Mouse (Mus musculus) stomach, embryonic 15.5 days (tissue): ENCODE measurements around the gene Mum1l1. TPM values are rescaled to one million over a fixed set of nuclear protein-coding genes. Genes with fewer than 3 reads are reported as not detected.
"Not testable (repeated sequence)": the region's sequence is repeated elsewhere in the genome, so short reads cannot be mapped to it uniquely, and the experiment has no call there.

ENCODE experiments used
- ATAC-seq: fragments of 200-750 bp; cut with Nextera tagmentation; 2 replicates; pipeline ENCODE4 v1.8.0; 2017; ENCODE audit warnings: low read depth, moderate number of reproducible peaks, moderate TSS enrichment; ENCODE audit not compliant: insufficient read depth, low FRiP score
- H3K27ac ChIP-seq: fragments of 300-500 bp; sonication (generic); 2 replicates; pipeline ENCODE4 v1.5.1; 2015; ENCODE audit warnings: mild to moderate bottlenecking, inconsistent platforms
- H3K27me3 ChIP-seq: fragments of 300-500 bp; sonication (generic); replicated peaks from 2 replicates; pipeline ENCODE4 v1.6.1; 2015; ENCODE audit warnings: inconsistent platforms
- H3K36me3 ChIP-seq: fragments of 300-500 bp; sonication (generic); 2 replicates; pipeline ENCODE4 v1.6.1; 2015; ENCODE audit warnings: inconsistent platforms
- H3K4me1 ChIP-seq: fragments of 300-500 bp; sonication (generic); 2 replicates; pipeline ENCODE4 v1.6.1; 2015; ENCODE audit warnings: inconsistent platforms
- H3K4me2 ChIP-seq: fragments of 300-500 bp; sonication (generic); 2 replicates; pipeline ENCODE4 v1.6.1; 2015; ENCODE audit warnings: mild to moderate bottlenecking, inconsistent platforms
- H3K4me3 ChIP-seq: fragments of 300-500 bp; sonication (generic); replicated peaks from 2 replicates; pipeline ENCODE4 v1.5.1; 2015; ENCODE audit warnings: inconsistent platforms
- H3K9ac ChIP-seq: fragments of 300-500 bp; sonication (generic); 2 replicates; pipeline ENCODE4 v1.6.1; 2015; ENCODE audit warnings: inconsistent platforms
- H3K9me3 ChIP-seq: fragments of 300-500 bp; sonication (generic); 2 replicates; pipeline ENCODE4 v1.6.1; 2016; ENCODE audit warnings: inconsistent platforms
- WGBS: fragments of 180-500 bp; shearing (Covaris S2); methylation state at CpG from one replicate; pipeline ENCODE4 v1.1.7; 2015; 5-methylcytosine and 5-hydroxymethylcytosine counted together
- polyA plus RNA-seq: library from polyadenylated mRNA; unstranded; fragments of >200 nt; fragmentation: Nextera tagmentation; extraction: Ambion mirVana; gene quantifications from 2 replicates; pipeline ENCODE4 v1.2.1, GENCODE M21; 2015

Gene Mum1l1
- polyA plus RNA-seq: 14.2 and 14.8 TPM in 2 replicates

GRCm38 (mm10) chrX:139209829-139210225 is at the start of gene Mum1l1:
Gene Mum1l1 (plus strand): TSS chrX:139210042.
- Histone ChIP-seq H3K9ac (0 out of 2 replicates have a peak within 1 kb of the TSS, but pooled peaks have one; percentile 12), H3K4me1 (no peaks in the 10 kb centered on the region), H3K27ac (no peak within 1 kb of the TSS), H3K9me3 (no peaks in the 10 kb centered on the region), H3K4me2 (peak within 1 kb of the TSS; percentile 56), H3K36me3 (no peaks in the 10 kb centered on the region), H3K27me3 (no peaks in the 10 kb centered on the region), H3K4me3 (peak within 1 kb of the TSS; percentile 51)
- ATAC-seq: peak; percentile 93
- 18% methylated on average over 30 of the region's 31 CpGs for WGBS

GRCm38 (mm10) chrX:139178928-139179327 is 30.9 kb upstream of the Mum1l1 start, which contains the start of gene 4933428M09Rik:
Gene 4933428M09Rik (plus strand): TSS chrX:139179228.
- no peak for ATAC-seq
- WGBS: 87% methylated on average over 8 of the region's 8 CpGs
- Histone ChIP-seq H3K36me3 (no peaks in the 10 kb centered on the region), H3K9me3 (no peaks in the 10 kb centered on the region), H3K4me3 (no peak within 1 kb of the TSS), H3K27ac (no peak within 1 kb of the TSS), H3K4me2 (no peak within 1 kb of the TSS), H3K9ac (no peak within 1 kb of the TSS), H3K27me3 (no peaks in the 10 kb centered on the region), H3K4me1 (no peaks in the 10 kb centered on the region)

DNA sequence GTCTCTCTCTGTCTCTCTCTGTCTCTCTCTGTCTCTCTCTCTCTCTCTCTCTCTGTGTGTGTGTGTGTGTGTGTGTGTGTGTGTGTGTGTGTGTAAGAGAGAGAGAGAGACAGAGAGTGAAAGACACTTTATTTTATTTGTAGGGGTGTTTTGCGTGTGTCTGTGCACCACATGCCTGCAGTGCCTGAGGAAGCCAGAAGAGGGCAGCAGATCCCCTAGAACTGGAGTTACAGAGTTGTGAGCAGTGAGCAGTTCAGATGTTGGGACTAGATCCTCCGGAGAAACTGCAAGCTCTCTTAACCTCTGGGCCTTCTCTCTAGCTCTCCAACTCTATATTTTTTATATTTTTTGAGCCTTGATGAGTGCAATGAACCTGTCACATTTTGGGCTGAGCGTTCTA is 18.3 kb upstream of the Mum1l1 start:
- WGBS: 88% methylated on average over 3 of the region's 3 CpGs
- not testable (repeated sequence) for H3K4me1 ChIP-seq, H3K9ac ChIP-seq, H3K9me3 ChIP-seq, H3K27me3 ChIP-seq, H3K36me3 ChIP-seq, H3K4me2 ChIP-seq, H3K4me3 ChIP-seq, H3K27ac ChIP-seq, ATAC-seq

- H3K27me3 ChIP-seq: no peaks in the 10 kb centered on the region
- 21% methylated on average over 1 of the region's 1 CpGs for WGBS
- H3K4me3 ChIP-seq: no peak overlapping the region
- no peak overlapping the region for H3K4me2 ChIP-seq
- no peaks in the 10 kb centered on the region for H3K9me3 ChIP-seq
- H3K9ac ChIP-seq: no peak overlapping the region
- no peak overlapping the region for H3K27ac ChIP-seq
- no peaks in the 10 kb centered on the region for H3K4me1 ChIP-seq
- ATAC-seq: no peak
- H3K36me3 ChIP-seq: no peaks in the 10 kb centered on the region
Measured at GRCm38 (mm10) chrX:139194572-139195279, 15.1 kb upstream of the Mum1l1 start.

GRCm38 (mm10) chrX:139209191-139209828 is 532 bp upstream of the Mum1l1 start:
- H3K9me3 ChIP-seq, H3K4me2 ChIP-seq, H3K36me3 ChIP-seq, H3K9ac ChIP-seq, H3K27me3 ChIP-seq, H3K4me3 ChIP-seq, H3K4me1 ChIP-seq, H3K27ac ChIP-seq, ATAC-seq: not testable (repeated sequence)
- WGBS: 78% methylated on average over 4 of the region's 4 CpGs

GRCm38 (mm10) chrX:139214765-139215164 is 4.9 kb downstream of the Mum1l1 start:
- Histone ChIP-seq H3K9ac (no peak overlapping the region), H3K4me2 (no peak overlapping the region), H3K27me3 (no peaks in the 10 kb centered on the region), H3K4me1 (no peaks in the 10 kb centered on the region), H3K9me3 (no peaks in the 10 kb centered on the region), H3K27ac (no peak overlapping the region), H3K4me3 (no peak overlapping the region), H3K36me3 (no peaks in the 10 kb centered on the region)
- ATAC-seq: no peak
- 51% methylated on average over 4 of the region's 4 CpGs for WGBS

DNA sequence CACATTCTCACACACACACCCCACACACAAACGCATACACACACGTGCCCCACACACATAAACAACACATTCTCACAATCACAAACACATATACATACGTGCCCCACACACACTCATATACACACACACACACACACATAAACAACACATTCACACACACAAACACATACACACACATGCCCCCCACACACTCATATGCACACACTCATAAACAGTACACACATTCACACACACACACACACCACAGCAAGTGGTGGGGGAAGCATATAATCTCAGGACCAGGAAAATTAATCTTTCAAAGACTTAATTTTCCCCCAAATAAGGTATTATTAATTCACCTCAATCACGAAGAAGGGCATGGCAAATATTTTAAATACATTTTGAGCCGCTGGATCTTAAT is 6.6 kb downstream of the Mum1l1 start:
- no peaks in the 10 kb centered on the region for H3K36me3 ChIP-seq
- no peak overlapping the region for H3K27ac ChIP-seq
- no peaks in the 10 kb centered on the region for H3K9me3 ChIP-seq
- ATAC-seq: no peak
- H3K4me3 ChIP-seq: no peak overlapping the region
- WGBS: 58% methylated on average over 5 of the region's 5 CpGs
- H3K4me2 ChIP-seq: peak overlapping the region; percentile 47; the same call in 1 of the 2 replicates
- H3K4me1 ChIP-seq: no peaks in the 10 kb centered on the region
- no peak overlapping the region for H3K9ac ChIP-seq
- H3K27me3 ChIP-seq: no peaks in the 10 kb centered on the region

DNA sequence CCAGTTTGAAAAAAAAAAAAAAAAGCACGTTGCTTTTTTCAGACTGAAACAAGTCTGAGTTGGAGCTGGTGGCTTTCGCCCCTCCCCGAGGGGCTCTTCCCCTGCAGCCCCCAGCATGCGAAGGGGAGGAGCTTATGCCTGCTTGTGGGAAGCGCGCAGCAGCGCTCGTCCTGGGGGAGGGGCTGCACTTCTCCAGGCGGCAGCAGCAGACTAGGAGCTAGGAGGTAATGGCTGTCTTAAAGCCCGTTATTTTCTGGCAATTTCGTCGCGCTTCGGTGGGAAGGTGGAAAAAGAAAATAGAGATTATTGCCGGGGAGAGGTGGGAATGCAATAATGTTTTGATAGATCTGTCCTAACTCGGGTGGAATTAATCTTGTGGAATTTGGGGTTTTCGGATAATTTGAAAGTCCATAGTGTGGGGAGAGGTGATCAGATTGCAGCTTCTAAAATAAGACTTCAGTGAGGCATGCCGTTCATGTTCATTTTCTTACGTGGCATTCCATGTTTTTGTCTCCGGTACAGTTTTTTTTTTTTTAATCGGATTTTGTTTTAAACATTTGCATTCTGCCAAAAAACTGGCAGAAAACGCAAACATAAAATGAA is 7.2 kb downstream of the Mum1l1 start:
- Histone ChIP-seq H3K4me2 (peak overlapping the region; percentile 47), H3K4me1 (no peaks in the 10 kb centered on the region), H3K9ac (no peak overlapping the region), H3K36me3 (no peaks in the 10 kb centered on the region), H3K4me3 (peak overlapping the region; percentile 36), H3K27me3 (no peaks in the 10 kb centered on the region), H3K9me3 (no peaks in the 10 kb centered on the region), H3K27ac (no peak overlapping the region)
- ATAC-seq: peak; percentile 80; the same call in 1 of the 2 replicates
- WGBS: 17% methylated on average over 22 of the region's 22 CpGs

DNA sequence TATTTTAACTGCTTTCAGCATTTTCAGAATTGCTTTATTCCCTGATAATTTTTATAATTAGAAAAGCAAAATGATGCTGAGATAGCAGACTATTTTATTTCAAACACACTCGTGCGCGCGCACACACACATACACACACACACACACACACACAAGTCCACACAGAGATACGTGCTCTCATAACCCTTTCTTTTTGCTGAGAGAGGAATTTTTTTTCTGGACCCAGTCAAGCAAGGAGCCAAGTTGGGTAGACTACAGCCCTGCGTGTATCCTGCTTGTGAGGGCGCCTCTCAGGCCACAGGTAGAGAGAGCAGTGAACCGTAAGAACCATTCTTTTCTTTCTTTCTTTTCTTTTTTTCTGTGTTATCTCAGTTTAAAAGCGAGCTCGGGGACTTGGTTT is 7.9 kb downstream of the Mum1l1 start:
- H3K4me2 ChIP-seq: peak overlapping the region; percentile 47
- no peaks in the 10 kb centered on the region for H3K36me3 ChIP-seq
- no peaks in the 10 kb centered on the region for H3K9me3 ChIP-seq
- no peaks in the 10 kb centered on the region for H3K27me3 ChIP-seq
- no peak overlapping the region for H3K9ac ChIP-seq
- WGBS: 55% methylated on average over 10 of the region's 10 CpGs
- H3K4me3 ChIP-seq: peak overlapping the region; percentile 36; the same call in 1 of the 2 replicates
- no peaks in the 10 kb centered on the region for H3K4me1 ChIP-seq
- ATAC-seq: no peak
- H3K27ac ChIP-seq: no peak overlapping the region

DNA sequence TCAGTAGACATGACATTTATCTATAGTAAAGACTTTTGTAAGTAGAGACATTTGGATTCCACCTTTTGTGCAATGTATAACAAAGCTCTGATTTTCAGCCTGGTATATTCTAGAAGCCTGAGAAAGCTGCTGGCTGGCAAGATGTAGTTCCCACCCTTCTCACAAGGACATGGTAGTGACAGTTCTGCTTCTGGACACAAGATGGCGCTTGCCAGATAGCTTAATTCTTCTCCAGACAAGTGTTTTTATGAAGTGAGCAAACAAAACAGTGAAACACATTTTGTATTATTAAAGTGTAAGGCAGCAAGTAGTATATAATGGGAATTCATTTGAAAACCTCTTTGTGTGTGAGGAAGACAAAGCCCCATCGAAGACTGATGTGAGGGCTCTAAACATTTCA is 9.2 kb downstream of the Mum1l1 start:
- Histone ChIP-seq H3K4me2 (no peak overlapping the region), H3K27me3 (no peaks in the 10 kb centered on the region), H3K9ac (no peak overlapping the region), H3K4me3 (no peak overlapping the region), H3K4me1 (no peaks in the 10 kb centered on the region), H3K27ac (no peak overlapping the region), H3K36me3 (no peaks in the 10 kb centered on the region), H3K9me3 (no peaks in the 10 kb centered on the region)
- WGBS: 34% methylated on average over 2 of the region's 2 CpGs
- ATAC-seq: no peak

DNA sequence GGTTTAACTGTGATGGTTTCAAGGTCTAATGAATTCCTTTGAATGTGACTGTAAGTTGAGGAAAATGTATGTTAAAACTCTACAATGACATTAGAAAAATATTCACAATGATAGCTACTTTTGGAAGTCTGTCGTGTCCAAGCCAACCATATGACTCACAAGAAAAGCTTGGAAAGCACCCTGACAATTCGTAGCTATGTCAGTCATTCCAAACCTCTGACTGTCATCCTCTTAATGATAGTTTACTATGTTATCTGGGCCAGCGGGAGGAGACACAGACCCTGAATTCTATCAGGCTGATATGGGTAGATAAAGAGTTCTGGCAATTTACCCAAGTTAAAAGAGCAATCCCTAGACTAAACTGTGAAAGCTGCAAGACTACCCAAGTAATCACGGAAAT is 11.0 kb downstream of the Mum1l1 start:
- H3K4me3 ChIP-seq: no peak overlapping the region
- WGBS: 61% methylated on average over 4 of the region's 4 CpGs
- H3K36me3 ChIP-seq: no peaks in the 10 kb centered on the region
- H3K27me3 ChIP-seq: no peaks in the 10 kb centered on the region
- no peak overlapping the region for H3K9ac ChIP-seq
- H3K4me1 ChIP-seq: no peaks in the 10 kb centered on the region
- no peak overlapping the region for H3K4me2 ChIP-seq
- no peak overlapping the region for H3K27ac ChIP-seq
- H3K9me3 ChIP-seq: no peaks in the 10 kb centered on the region
- ATAC-seq: no peak

DNA sequence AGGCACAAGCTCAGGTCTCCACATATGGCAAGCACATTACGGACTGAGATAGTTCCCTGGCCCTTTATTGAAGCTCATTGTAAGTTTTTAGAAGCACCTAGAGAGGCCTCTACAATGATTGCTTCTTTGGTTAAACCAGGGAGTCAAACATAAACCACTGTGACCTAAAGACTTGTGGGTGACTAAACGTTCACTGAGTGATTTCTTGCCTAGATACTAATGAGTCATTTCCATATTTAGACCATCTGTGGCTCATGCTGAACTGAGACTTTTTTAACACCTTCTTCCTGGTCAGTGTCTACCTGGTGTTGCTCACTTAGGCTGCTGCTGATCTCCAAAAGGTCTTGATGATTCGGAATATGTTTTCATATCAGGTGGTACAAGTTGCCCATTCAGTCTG is 12.1 kb downstream of the Mum1l1 start:
- H3K4me1 ChIP-seq: no peaks in the 10 kb centered on the region
- H3K9ac ChIP-seq: no peak overlapping the region
- WGBS: 69% methylated on average over 3 of the region's 3 CpGs
- H3K9me3 ChIP-seq: no peaks in the 10 kb centered on the region
- no peaks in the 10 kb centered on the region for H3K36me3 ChIP-seq
- no peak for ATAC-seq
- H3K27me3 ChIP-seq: no peaks in the 10 kb centered on the region
- no peak overlapping the region for H3K27ac ChIP-seq
- no peak overlapping the region for H3K4me2 ChIP-seq
- H3K4me3 ChIP-seq: no peak overlapping the region
